Mouse (Mus musculus) adrenal gland, adult (tissue): ENCODE data around the gene Vps37b.

Source experiments
- DNase-seq, 2 experiments: peaks; one replicate each; pipeline ENCODE4 v3.0.0; 2022 to 2023; ENCODE audit warnings: low spot score in 1 of 2; ENCODE audit not compliant: inconsistent age in 2 of 2

Vps37b gene

DNA sequence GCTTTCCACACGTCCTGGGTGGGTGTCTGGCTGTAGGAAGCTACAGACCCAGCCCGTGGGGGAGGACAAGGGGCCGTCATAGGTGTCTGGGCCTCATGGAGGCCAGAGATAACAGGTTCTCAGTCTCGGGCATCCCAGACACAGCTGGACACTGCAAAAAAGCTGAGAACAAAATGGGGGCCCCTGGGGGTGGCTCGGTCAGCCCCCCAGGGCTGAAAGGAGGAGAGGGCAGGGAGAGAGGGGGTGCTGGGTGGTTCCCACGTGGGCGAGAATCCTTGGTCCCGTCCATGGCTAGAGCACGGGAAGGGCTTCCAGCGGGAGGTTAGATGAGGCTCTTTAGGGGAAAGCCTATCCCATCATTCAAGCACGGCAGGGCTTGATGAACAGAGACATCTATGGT is 49.2 kb downstream of the Vps37b start:
- DNase-seq = no peak

DNA sequence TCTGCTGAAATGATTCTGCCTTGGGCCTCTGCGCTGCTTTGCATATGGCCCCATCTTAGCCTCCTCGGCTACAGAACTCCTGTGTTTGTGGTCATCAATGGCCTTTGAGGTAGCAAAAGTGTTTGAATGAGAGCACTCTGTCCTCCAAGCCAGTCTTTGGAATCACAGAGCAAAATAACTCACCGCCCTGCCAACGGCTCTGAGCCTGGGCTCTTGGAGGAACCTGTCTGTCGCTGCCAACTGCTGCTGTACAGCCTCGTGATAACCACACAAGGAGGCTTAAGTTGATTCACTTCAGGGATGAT is 50.9 kb downstream of the Vps37b start:
- DNase-seq = no peak

DNA sequence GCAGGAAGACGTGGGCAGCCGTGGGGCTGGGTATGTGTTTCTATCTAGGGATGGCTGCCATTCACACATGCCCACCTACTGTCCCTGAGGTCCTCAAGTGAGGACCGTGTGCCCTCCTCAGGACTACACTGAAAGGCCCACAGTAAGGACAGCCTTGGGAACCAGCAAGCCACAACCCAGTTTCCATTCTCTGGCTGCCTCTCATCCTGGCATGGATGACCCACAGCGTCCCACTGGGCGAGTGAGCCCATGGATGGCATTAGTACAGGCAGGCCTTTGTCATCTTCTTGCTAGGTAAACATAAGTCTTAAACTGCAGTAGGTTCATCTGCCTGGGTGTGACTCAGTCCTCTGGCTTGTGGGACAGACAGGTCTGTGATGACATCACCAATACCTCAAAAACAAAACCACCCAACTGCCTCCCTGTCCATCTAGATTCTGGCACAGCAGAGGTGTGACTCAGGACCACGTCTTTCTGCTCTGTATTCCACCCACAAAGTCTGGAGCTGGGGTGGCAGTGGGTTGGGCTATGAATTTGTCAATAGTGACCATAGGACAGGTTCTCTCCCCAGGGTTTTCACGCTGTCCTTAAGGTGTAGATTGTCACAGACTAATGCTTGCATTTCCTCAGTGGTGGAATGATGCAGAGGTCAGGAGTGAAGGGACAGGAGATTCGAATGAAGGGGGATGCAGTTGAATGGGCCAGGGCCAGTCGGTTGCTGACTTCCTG is 51.4 kb downstream of the Vps37b start:
- peak in 1 of 2 experiments; percentile 30 for DNase-seq

DNA sequence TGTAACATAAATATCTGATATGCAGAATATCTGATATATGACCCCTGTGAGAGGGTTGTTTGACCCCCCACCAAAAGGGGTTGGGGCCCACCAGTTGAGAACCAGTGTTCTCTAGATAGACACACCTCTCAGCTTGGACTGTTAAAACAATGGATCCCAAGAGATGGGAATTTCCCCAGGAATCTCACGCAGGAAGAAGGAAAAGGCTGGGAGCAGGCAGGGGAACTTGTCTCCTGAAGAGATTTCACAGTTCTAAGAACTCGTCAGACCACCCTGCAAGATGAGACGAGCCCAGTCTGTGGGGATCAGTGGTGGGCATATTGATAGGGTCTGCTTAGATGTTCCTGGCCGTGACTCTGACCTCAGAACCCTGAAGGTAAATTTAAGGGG is 52.1 kb downstream of the Vps37b start:
- DNase-seq = peak in 1 of 2 experiments; percentile 26

DNA sequence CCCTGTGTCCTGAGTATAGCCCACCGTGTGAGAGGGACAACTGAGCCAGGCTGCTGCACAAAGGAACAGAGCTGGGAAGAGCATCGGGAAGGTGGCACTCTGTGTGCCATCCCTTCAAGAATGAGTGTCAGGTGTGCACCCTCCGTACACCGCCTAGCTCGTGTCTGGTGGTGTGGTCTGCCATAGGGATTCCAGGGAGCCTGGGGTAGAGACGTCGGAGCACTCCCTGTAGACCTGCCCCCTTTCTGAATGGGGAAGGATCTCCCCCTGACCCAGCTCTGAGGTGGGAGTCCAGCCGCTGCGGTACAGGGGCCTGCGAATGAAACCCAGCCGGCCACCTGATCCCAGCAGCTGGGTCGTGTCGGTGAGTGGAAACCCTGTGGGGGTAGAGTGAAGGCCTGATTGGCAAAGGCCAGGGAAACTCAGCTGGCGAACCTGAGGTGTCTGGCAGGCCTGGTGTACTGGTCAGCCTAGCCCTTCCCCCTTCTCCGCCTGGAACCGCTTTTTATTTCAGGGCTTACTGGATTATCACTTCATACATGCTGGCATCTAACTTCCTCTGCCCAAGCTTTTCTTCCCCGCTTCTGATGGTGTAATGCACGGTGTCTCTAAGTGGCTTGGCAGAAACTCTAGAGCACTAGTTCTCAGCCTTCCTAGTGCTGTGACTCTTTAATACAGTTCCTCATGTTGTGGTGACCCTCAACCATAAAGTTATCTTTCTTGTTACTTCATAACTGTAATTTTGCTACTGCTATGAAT is 52.7 kb downstream of the Vps37b start:
- DNase-seq = peak in 1 of 2 experiments; percentile 30

DNA sequence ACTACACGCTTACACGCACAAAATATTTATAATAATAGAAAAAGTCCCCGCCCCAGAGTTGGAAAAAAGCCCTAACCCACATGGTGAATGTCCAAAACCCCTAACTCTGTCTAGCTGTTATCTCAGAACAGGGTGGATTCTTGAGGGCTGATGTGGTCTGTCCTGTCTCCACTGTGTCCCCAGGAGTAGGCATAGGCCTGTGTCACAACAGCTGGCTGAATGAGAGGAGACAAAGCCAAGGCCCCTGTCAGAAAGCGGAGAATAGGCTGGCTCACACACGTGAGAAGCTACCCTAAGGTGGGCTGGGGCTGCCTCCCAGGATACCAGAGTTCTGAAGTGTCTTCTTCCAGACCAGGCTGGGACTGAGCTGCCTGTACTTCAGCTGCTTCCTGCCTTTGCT is 53.9 kb downstream of the Vps37b start:
- DNase-seq = peak in 1 of 2 experiments; percentile 27

DNA sequence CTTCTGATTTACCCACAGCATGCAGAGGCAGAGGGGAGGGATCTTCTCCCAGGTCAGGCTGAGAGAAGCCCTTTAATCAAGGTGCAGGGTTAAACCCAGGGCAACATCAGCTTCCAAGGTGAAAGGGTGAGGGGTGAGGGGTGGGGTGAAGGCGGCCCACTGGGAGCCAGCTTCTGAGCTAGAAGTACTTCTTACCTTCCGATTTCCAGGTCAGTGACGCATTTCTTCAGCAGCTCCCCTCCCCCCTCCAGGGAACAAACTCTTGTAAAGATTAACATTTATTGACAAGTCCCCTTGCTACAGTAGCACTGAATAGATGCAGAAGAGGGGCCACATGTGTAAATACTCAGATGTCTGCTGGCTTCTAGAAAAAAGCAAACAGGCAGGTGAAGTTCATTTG is 54.8 kb downstream of the Vps37b start:
- DNase-seq = no peak

DNA sequence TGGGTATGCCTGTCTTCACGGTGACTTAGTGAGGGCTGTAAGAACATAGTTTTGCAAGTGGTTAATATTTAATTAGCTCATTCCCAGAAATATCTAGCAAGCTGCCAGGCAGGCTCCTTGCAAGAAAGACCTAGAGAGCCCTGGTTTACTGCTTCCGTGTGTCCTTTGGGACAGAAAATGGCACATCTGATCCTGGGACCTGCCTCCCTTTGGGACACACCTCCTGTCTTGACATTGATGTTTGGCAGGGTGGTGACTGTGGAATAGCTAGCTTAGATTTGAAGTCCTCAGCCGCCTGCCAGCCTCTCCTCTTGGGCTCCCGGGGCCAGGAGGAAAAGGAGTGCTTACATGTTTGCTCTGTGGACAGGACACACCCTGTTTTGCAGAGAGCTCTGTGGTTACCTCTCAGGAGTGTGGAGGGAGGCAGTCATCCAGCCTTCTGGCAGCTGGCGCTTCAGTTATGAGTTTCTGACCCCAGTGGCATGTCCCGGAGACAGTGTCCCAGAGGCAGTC is 56.3 kb downstream of the Vps37b start:
- DNase-seq = peak in 1 of 2 experiments; percentile 35

DNA sequence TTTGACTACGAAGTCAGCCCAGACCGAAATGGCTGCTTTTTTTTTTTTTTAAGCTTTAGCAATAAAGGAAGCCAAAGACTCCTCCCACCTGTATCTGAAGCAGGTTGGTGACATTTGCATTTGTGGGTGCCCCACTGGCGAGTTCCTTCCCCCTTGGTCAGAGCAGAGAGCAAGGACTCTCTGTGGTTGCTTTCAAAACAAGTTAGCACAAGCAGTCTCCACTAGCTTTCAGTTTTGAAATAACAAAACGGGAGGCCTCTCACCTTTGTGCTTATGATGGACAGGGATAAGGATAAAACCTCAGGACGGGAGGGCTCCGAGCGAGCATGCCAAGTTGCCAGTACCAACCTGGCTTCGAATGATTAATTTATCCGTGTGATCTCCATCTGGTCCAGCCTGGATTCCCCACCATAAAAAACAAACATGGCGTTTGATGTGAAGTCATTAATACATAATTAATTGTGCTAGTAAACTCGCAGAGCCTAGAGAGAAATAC is 57.4 kb downstream of the Vps37b start:
- peak in 1 of 2 experiments; percentile 60 for DNase-seq

DNA sequence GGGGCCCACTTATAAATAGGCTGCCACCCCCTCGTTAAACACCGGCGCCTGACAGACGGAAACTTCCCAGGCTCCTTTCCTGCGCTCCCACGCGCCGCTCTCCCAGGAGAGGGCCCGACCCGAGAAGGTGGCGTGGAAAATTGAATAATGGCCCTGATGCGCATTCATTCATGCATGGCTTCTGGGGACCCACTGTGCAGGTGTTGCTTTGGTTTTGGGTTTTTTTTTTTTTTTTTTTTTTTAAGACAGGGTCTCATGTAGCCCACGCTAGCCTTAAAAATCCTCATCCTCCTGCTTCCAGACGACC is 57.9 kb downstream of the Vps37b start:
- DNase-seq = no peak

DNA sequence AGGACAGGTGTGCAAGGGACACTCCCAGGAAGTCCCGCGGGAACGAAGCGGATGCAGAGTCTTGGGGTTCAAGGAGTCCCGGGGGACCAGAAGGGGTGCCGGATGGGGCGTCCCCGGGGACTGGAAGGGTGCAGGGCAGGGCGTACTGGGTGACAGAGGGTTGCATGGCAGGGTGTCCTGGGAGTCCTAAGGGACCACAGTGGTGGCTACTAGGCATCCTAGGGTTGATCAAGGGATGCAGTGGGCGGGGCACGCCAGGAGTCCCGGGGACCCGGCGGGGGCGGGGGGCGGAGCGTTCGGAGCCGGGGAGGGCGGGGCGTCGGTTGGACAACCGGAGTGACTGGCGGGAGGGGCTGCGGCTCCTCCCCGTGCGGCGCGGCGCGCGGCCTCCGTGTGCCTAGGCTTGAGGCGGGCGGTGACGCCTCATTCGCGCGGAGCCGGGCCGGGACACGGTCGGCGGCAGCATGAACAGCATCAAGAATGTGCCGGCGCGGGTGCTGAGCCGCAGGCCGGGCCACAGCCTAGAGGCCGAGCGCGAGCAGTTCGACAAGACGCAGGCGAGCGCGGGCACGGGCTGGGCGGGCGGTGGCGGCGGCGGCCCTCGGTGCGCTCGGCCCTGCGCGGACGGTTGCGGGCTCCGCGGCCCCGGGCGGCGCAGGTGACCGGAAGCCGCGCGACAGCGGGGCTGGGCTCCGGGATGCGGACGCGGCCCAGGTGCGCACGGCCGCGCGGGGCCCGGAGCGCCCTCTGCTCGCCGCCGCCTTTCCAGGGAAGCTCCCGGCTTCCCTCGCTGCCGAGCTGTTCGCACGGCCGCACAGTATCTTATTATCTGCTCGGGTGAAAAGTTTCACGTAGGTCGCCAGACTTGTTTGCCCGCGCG is 58.5 kb downstream of the Vps37b start, which contains the start of gene Hip1r:
Gene Hip1r, plus strand, starts transcription at position 330 of the 880 bp plus-strand sequence.
- peak; percentile 86 to 94 for DNase-seq

DNA sequence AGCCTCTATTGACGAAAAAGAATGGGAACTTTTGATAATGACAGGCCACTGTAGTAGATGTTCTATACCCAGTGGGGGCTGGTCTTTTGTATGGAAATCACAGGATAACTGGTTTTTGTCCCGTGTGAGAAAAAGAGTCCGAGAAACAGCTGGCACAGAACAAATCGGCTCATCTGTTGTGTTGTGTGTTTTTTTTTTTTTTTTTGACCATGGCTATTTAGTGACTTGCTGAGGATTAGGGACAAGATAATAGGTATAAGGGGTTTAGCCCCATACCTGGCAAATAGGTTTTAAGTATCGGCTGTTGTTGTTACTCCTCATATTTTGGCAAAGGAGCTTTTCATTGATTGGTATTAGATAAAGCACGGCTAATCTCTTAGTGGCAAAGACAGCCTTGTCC is 59.6 kb downstream of the Vps37b start:
- DNase-seq = no peak

DNA sequence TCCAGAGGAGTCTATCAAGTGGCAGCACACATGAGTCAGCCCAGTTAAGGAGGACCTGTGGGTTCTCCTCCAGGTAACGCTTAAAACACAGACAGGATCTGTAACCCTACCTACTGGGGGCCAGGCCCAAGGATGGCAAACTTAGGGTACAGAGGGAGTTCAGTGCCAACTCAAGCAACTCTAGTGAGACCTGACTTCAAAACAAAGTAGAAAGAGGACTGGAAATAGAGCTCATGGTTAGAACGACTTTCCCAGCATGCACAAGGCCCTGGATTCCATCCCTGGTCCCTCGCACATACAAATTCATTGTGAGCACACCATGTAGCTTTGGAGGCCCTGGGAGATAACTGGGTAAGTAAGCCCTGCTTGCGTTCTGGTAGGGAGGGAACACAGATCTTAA is 61.5 kb downstream of the Vps37b start:
- DNase-seq = no peak

DNA sequence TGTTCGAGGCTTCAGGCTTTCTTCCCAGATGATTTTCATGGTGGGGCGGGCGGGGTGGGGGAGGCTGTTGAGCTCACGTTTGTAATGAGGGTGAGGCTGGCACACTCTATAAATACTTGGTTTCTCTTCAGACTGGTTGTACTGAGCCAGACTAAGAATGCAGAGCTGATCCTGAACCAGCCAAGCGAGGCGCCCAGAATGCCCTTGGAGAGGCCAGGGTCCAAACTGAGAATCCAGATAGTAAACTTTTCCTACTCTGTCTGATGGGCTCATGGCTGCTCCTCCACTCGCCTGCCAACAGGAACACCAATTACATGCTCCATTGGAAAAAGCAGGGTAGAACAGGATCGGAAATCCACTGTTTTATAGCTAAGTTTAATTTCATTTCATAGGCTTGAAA is 62.9 kb downstream of the Vps37b start:
- no peak for DNase-seq

DNA sequence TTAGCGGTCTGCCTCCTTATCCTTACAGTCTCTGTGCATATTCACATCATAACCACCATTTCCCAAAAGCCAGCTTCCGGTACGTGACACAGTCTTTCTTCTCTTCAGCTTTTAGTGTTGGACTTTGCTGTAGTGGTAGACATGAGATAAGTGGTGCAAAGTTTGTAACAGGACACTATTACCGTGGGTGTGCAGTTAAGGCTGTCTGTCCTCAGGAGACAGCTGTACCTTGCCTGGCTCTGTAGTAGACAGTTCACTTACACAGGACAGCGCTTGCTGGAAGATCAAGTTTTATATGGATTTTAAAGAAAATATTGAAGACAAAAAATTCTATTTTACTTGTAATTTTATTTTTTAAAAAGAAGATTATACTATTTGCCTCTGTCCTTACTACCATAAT is 63.6 kb downstream of the Vps37b start:
- DNase-seq = no peak

DNA sequence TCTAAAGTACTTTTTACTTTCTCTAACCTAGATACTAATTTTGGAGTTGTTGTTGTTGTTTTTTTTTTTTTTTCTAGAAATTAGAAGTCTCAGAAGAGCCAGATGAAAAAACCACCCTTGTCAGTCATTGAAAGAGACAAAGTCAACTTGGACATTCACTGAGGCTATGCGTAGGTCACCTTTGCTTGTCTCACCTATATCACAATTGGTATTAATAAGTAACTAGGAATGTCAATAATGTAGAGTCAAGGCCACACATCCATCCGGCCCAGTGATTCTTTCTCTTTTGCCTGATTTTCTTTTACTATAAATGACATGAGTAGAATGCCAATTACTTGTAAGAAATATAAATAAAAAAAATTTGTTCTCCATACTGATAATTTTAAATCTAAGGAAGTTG is 65.3 kb downstream of the Vps37b start:
- no peak for DNase-seq

DNA sequence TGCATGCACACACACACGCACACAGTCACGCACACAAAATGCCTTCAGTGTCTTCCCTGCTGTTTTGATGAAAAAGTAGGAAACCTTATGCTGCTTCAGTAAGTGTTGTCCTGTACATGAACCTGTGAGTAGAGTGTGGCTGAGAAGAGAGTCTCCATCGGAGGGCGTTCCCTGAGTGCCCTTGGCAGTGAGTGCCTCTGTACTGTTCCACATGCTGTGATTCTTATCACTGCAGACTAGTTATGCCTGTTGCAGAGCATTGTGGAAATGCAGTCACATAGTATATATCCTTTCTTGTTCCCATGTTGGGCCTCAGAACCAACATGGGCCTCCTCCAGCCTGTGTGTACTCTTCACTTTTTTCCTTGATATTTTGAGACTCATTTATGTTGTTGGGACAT is 67.9 kb downstream of the Vps37b start:
- DNase-seq = no peak

DNA sequence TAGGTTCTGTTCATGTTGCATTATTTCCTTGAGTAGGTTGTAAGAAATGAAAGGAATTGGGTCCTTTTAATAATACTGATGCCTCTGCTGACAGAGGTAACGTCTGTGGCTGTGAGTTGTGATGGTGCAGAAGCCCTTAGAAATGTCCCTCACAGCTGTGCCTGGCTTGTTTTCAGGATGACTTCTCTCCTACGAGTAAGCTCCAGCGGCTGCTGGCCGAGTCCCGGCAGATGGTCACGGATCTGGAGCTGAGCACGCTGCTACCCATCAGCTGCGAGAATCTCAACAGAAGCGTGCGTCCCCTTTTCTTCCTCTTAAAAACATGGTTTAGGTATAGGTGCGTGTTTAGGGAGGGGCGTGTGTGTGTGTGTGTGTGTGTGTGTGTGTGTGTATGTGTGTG is 71.0 kb downstream of the Vps37b start:
- no peak for DNase-seq

DNA sequence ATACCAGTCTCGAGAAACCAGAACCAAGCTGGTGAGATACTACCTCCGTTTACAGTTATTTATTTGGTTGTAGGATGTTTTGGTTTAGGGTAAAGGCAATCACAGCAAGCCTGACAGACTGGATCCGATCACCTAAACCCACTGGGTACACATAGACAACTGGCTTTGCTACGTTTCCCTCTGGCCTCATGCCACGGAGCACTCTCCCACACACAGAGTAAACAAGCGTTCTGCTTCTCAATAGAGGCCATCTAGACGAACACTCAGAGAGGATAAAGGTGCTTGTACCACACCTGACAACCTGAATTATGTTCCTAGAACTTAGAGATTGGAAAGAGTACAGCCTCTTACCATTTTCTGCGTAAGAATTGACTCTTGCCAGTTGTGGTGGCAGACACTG is 71.9 kb downstream of the Vps37b start:
- DNase-seq = no peak

DNA sequence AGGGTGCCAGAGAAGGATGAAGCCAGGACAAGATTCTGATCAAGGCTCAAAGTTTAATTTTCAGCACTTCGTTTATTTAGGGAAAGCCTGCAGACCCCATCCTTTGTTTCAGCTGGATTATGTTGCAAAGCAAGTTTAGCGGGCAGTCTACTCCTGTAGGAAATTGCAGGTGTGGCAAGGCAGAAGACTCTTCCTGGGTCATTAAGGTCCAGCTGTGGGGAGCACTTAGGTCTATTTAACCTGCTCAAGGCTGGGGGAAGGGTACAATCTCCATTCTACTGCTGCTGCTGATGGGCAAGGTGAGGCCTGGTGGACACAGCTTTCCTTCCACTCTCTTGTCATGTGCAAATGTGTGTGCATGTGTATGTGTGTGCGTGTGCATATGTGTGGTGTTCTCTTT is 73.1 kb downstream of the Vps37b start:
- DNase-seq = no peak

DNA sequence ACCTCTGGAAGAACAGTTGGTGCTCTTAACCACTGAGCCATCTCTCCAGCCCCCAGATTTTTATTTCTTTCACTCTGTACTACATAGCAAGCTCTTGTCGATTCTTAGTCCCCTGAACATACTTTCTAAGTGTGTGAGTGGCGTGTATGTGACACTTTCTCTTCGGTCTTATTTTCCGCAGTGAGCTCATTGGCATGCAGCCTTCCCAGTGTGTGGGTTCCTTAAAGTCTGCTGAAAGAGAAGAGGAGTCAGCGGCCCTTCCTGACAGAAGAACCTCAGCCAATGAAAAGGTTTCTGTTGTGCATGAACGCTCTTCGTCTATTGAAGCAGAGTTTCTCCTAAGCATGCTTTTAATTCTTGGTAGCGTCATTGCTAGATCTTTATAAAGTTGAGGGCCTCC is 74.9 kb downstream of the Vps37b start:
- DNase-seq = no peak
